Mouse (Mus musculus) heart, embryonic 10.5 days (tissue): Measurements from ENCODE around the gene Fam114a1. TPM values are rescaled to one million over a fixed set of nuclear protein-coding genes. Genes with fewer than 3 reads are reported as not detected.
A peak's percentile ranks its signal among the peaks of the same experiment; 100 is the strongest.

Source experiments
- DNase-seq: peaks from one replicate; pipeline ENCODE4 v3.0.0-alpha.2; 2017; ENCODE audit warnings: low spot score
- H3K27ac ChIP-seq: fragments of 300-500 bp; sonication (generic); 2 replicates; pipeline ENCODE4 v1.5.1; 2016; ENCODE audit warnings: mild to moderate bottlenecking
- H3K27me3 ChIP-seq: fragments of 300-500 bp; sonication (generic); 2 replicates; pipeline ENCODE4 v1.6.1; 2016; ENCODE audit warnings: mild to moderate bottlenecking; ENCODE audit not compliant: poor library complexity, insufficient read depth, severe bottlenecking
- H3K36me3 ChIP-seq: fragments of 300-500 bp; sonication (generic); 2 replicates; pipeline ENCODE4 v1.6.1; 2016; ENCODE audit warnings: mild to moderate bottlenecking, moderate library complexity
- H3K4me1 ChIP-seq: fragments of 300-500 bp; sonication (generic); 2 replicates; pipeline ENCODE4 v1.6.1; 2016; ENCODE audit warnings: mild to moderate bottlenecking
- H3K4me3 ChIP-seq: fragments of 300-500 bp; sonication (generic); 2 replicates; pipeline ENCODE4 v1.5.1; 2016; ENCODE audit warnings: mild to moderate bottlenecking, moderate library complexity
- H3K9me3 ChIP-seq: fragments of 300-500 bp; sonication (generic); 2 replicates; pipeline ENCODE4 v1.6.1; 2016; ENCODE audit warnings: mild to moderate bottlenecking, moderate library complexity
- WGBS: fragments of 180-500 bp; shearing (Covaris S2); methylation state at CpG from one replicate; pipeline ENCODE4 v1.1.7; 2016; 5-methylcytosine and 5-hydroxymethylcytosine counted together
- polyA plus RNA-seq: library from polyadenylated mRNA; unstranded; fragments of >200 nt; fragmentation: Nextera tagmentation; extraction: Ambion mirVana; gene quantifications from 2 replicates; pipeline ENCODE4 v1.2.1, GENCODE M21; 2016

Gene Fam114a1
- polyA plus RNA-seq, 1 experiment from 2014 or later, result 35.3 TPM

DNA sequence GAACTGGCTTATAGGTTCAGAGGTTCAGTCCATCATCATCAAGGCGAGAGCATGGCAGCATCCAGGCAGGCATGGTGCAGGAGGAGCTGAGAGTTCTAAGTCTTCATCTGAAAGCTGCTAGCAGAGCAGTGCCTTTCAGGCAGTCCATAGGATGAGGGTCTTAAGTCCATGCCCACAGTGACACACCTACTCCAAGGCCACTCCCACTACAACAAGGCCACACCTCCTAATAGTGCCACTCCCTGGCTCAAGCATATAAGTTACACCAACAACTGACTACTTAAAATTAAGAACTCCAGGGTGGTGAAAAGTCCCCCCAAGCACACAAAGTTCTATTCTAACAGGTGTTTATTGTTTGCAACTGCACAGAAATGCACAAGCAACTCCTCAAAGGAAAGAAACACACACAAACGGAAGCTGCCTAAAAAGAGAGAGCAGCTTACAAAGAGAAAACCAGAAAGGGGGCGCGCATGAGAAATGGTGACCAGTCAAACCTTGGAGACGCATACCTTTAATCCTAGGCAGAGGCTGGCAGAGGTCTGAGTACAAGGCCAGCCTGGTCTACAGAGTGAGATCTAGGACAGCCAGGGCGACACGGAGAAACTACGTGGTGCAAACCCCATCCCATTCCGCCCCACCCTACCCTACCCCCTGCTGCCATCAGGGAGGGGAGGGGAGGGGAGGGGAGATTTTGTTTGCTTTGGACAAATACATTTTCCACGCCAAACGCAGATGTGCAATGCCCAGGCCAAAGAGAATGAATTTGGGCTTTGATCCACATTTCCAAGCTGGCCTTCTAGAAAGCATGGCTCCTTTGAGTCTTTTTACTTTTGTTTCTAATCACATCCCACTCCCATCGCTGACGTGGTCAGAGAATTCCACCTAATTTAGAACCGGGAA lies 660 bp upstream of the Fam114a1 start:
- DNase-seq, result no peak
- H3K27ac ChIP-seq, result peak overlapping the region; percentile 92
- no peaks in the 10 kb centered on the region for H3K9me3 ChIP-seq
- H3K36me3 ChIP-seq, result 0 out of 2 replicates have a peak, but pooled peaks cover 4% of the 10 kb centered on the region
- 4% methylated on average over 14 of the region's 14 CpGs for WGBS
- H3K4me1 ChIP-seq, result peaks cover 22% of the 10 kb centered on the region
- H3K4me3 ChIP-seq, result peak overlapping the region; percentile 86
- 0 out of 2 replicates have a peak, but pooled peaks cover 3% of the 10 kb centered on the region for H3K27me3 ChIP-seq

DNA sequence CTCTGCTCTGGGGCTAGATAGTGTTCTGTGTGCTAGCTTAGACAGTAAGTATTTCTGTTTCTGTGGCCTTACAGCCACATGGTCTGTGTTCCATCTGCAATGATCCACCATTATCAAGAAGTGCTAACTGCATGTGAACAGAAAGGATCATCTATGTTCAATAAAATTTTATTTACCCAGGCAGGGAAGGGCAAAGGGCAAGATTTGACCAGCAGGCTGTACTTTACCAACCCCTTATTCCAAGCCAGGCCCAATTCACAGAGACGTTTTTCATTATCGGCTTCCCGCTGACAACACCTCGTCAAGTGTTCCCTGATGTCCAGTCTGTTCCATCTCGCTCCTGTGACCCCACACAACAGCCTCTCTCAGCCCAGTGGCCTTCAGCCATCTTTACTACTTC lies 5.2 kb downstream of the Fam114a1 start:
- Histone ChIP-seq H3K36me3 (peaks cover 10% of the 10 kb centered on the region; the same call in 1 of the 2 replicates), H3K27me3 (no peaks in the 10 kb centered on the region), H3K27ac (no peak overlapping the region), H3K4me3 (no peak overlapping the region), H3K4me1 (peaks cover 11% of the 10 kb centered on the region), H3K9me3 (no peaks in the 10 kb centered on the region)
- WGBS, result 53% methylated on average over 5 of the region's 5 CpGs
- DNase-seq, result no peak

DNA sequence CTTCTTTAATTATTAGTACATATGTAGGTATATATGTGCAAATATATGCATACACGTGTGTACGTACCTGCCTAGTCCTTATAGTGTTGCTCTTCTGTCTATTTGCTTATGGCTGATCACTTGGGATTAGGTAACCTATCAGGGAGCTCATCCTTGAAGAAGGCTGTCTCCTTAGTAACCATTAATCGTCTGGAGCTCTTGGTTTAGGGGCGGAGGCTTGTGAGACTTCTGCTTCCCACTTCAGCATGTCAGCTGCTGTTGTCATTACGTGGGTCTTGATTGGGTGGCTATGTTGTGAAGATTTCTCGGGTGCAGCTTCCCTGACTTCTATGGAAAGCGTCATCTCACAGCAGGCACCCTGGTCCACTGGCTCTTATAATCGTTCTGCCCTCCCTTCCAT lies 7.3 kb downstream of the Fam114a1 start:
- H3K9me3 ChIP-seq, result no peaks in the 10 kb centered on the region
- peaks cover 26% of the 10 kb centered on the region for H3K36me3 ChIP-seq
- H3K27me3 ChIP-seq, result no peaks in the 10 kb centered on the region
- H3K27ac ChIP-seq, result no peak overlapping the region
- H3K4me1 ChIP-seq, result no peaks in the 10 kb centered on the region
- WGBS, result 66% methylated on average over 8 of the region's 8 CpGs
- no peak for DNase-seq
- H3K4me3 ChIP-seq, result no peak overlapping the region

DNA sequence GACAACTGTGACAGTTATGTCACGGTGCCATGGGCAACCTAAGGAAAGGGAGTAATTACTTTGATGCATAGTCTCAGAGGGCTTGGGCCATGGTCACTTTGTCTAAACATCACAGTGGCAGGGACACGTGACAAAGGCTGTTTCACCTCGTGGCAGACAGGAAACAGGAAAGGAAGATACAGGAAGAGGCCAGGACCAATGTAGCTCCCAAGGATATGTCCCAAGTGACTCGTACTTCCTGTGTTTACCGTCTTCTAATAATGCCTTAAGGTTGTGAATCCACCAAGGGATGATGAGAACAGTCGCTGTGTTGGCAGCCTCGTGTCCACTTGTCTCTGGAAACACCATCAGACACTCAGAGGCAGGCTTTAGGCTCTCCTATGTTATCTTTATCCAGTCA lies 16.1 kb downstream of the Fam114a1 start:
- Histone ChIP-seq H3K4me3 (no peak overlapping the region), H3K9me3 (no peaks in the 10 kb centered on the region), H3K36me3 (peaks cover 46% of the 10 kb centered on the region), H3K4me1 (peaks cover 6% of the 10 kb centered on the region; the same call in 1 of the 2 replicates), H3K27me3 (no peaks in the 10 kb centered on the region), H3K27ac (0 out of 2 replicates have a peak overlapping the region, but pooled peaks have one; percentile 30)
- 52% methylated on average over 7 of the region's 7 CpGs for WGBS
- no peak for DNase-seq

DNA sequence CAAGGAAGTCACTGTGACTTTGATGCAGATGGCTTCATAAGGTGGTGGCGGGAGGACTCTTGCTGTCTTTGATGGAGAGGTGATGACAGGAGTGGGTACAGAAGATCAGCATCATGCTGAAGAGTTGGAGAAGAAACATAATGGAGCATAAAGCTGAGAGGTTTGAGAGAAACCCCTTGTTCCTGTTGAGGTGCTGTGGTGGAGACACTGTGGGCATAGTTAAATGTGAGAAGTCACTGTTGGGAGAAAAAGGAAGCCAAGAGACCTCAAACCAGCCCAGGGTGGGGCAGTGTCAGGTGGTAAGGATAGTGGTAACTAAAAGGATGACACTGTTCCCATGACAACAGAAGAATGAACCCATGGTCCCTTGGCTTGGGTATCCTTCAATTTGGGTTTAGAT lies 20.1 kb downstream of the Fam114a1 start:
- WGBS, result 90% methylated on average over 1 of the region's 1 CpGs
- Histone ChIP-seq H3K4me3 (no peak overlapping the region), H3K27me3 (no peaks in the 10 kb centered on the region), H3K36me3 (peaks cover 17% of the 10 kb centered on the region; the same call in 1 of the 2 replicates), H3K27ac (no peak overlapping the region), H3K9me3 (no peaks in the 10 kb centered on the region), H3K4me1 (peaks cover 6% of the 10 kb centered on the region; the same call in 1 of the 2 replicates)
- no peak for DNase-seq

DNA sequence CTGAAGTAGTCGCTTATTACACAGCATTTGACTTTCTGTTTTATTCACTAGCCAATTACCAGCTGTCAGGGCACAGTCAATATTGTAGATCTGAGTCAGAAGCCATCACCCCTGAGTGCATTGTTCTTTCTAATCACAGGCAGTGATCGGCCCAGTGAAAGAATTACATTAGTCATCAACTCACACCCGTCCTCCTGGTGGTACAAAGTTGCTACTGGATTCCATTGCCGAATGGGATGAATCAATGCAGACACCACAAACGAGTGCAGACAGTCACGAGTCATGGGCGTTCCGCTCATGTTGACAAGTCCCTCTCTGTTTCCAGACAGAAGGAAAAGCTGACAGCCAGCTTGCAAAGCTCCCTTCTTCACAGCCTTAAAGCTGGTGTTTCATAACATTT lies 22.7 kb downstream of the Fam114a1 start:
- H3K27ac ChIP-seq, result no peak overlapping the region
- no peak for DNase-seq
- peaks cover 28% of the 10 kb centered on the region for H3K36me3 ChIP-seq
- WGBS, result 52% methylated on average over 8 of the region's 8 CpGs
- H3K27me3 ChIP-seq, result no peaks in the 10 kb centered on the region
- no peaks in the 10 kb centered on the region for H3K4me1 ChIP-seq
- H3K4me3 ChIP-seq, result no peak overlapping the region
- H3K9me3 ChIP-seq, result no peaks in the 10 kb centered on the region

DNA sequence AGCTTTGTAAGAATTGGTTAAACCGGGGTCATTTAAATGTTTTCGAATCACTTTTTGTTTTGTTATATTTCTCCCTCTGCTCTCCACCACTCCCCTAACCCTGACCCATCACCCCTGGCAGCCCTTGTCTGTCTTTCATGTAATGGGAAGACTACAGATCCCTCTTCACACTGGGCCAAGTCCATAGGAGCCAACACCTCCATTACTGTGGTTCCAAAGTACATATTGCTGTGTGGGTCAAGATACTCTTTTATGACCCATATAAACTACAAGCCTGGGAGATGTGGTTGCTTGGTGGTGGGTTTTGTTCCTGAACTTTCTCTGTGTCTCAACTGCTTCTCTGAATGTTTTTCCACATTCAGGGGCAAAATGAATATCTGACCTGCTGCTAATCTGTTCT lies 25.5 kb downstream of the Fam114a1 start:
- Histone ChIP-seq H3K36me3 (peaks cover 29% of the 10 kb centered on the region), H3K4me3 (no peak overlapping the region), H3K27me3 (no peaks in the 10 kb centered on the region), H3K9me3 (no peaks in the 10 kb centered on the region), H3K4me1 (no peaks in the 10 kb centered on the region), H3K27ac (no peak overlapping the region)
- WGBS, result 91% methylated on average over 2 of the region's 2 CpGs
- no peak for DNase-seq

DNA sequence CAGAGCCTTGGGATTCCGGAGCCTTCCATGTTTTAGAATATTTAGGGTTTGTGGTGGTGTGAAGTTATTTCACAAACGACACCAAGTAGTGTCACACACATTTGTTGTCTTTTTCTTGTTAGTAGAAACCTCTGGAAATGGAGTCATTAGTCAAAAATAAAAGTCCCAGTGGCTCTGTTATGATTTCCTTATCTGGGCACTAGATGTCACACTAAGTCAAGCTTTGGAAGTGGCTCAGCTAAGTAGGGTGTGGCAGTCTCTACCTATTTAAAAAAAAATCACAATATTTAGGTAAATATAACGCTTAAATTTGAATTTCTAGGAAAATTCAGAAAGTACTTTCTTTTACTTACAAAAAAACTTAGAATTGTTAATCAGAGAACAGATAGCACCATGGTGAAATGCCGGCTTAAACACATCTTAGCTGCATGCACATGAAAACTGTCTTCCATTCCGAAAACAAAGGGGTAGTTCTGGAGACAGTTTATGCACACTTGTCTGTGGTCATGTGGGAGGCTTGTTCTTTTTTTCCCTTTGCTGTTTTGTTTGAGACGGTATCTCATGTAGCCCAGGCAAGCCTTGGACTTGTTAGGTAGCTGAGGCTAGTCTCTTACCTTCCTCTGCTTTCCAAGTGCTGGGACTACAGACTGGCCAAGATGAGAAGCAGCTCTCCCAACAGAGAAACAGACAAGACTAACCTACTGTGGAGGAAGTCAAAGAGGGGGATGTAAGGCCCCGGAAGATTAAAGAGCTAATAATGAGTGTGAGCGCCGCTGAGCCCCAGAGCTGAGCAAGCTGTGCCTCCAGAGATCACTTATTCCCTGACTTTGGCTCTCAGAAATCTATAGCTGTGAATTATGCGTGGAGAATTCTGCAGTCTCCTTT lies 33.3 kb downstream of the Fam114a1 start:
- peaks cover 12% of the 10 kb centered on the region; the same call in 1 of the 2 replicates for H3K4me1 ChIP-seq
- WGBS, result 64% methylated on average over 10 of the region's 10 CpGs
- H3K27ac ChIP-seq, result no peak overlapping the region
- H3K27me3 ChIP-seq, result no peaks in the 10 kb centered on the region
- DNase-seq, result peak; percentile 51
- H3K9me3 ChIP-seq, result no peaks in the 10 kb centered on the region
- peaks cover 13% of the 10 kb centered on the region for H3K36me3 ChIP-seq
- no peak overlapping the region for H3K4me3 ChIP-seq

DNA sequence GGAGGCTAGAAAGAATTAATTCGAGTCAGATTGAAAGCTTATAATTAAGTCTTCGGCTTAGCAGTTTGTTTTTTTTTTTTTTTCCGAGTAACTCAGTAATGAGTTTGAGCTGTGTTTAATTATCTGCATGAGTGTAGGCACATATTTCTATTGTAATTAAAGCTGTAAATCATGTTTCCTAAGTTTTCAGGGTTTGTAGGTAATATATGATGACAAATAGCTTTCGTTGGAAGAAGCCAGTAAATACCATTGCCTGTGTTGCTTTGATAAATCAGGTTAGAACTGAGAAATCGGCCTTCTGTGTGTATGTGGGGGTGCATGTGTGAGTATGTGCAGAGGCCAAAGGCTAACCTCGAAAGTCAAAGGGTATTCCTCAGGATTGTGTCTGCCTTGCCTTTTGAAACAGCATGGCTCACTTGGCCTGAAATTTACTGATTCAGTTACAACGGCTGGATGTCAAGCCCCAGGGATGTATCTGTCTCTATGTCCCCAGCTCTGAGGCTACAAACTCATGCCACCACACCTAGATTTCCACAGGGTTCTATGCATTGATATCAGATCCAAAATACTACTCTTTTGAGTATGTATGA lies 34.2 kb downstream of the Fam114a1 start:
- H3K27ac ChIP-seq, result no peak overlapping the region
- peaks cover 14% of the 10 kb centered on the region; the same call in 1 of the 2 replicates for H3K36me3 ChIP-seq
- no peaks in the 10 kb centered on the region for H3K9me3 ChIP-seq
- H3K4me3 ChIP-seq, result no peak overlapping the region
- DNase-seq, result no peak
- WGBS, result 77% methylated on average over 7 of the region's 7 CpGs
- H3K27me3 ChIP-seq, result no peaks in the 10 kb centered on the region
- peaks cover 12% of the 10 kb centered on the region; the same call in 1 of the 2 replicates for H3K4me1 ChIP-seq

DNA sequence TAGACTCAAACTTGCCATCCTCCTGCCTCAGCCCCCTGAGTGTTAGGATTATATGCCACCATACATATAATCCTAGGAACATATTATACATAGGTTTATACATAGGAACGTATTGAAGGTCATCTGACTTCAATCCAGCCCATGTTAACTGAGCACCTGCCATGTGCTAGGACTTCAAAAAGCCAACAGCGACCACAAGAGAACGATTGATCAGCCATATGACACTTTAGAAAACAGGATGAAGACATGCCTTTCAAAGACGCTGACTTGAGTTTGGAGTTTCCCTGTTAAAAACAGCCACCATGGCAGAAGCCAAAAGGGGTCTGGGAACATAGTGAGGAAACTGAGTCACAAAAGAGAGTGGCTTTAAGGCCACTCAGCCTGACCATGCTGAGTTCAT lies 35.4 kb downstream of the Fam114a1 start:
- H3K4me3 ChIP-seq, result no peak overlapping the region
- H3K9me3 ChIP-seq, result no peaks in the 10 kb centered on the region
- no peaks in the 10 kb centered on the region for H3K27me3 ChIP-seq
- H3K27ac ChIP-seq, result no peak overlapping the region
- 88% methylated on average over 4 of the region's 4 CpGs for WGBS
- peaks cover 26% of the 10 kb centered on the region for H3K36me3 ChIP-seq
- peaks cover 12% of the 10 kb centered on the region; the same call in 1 of the 2 replicates for H3K4me1 ChIP-seq
- DNase-seq, result no peak

DNA sequence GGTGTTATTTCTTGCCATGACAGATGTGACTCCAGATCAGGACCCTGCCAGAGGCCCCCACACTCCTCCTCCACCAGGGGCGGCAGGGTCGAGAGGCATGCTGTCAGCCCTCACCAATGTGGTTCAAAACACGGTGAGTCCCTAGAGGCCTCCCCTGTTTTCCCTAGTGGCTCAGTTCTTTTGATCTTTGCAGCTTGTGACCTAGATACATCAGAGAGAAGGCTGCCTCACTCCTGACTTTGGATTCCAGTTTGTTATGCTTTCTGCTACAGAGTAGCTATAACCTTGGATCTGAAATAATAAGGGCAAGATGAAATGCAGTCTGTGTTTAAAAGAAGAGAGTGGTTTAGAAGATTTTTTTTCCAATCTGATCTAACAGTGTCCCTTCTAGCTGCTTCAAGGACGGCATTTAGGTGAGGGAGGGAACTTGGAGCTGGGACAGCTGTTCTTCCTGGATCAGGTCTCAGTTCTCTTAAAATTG lies 36.2 kb downstream of the Fam114a1 start:
- Histone ChIP-seq H3K36me3 (peaks cover 34% of the 10 kb centered on the region), H3K4me3 (no peak overlapping the region), H3K4me1 (peaks cover 12% of the 10 kb centered on the region; the same call in 1 of the 2 replicates), H3K27ac (no peak overlapping the region), H3K9me3 (no peaks in the 10 kb centered on the region), H3K27me3 (no peaks in the 10 kb centered on the region)
- DNase-seq, result no peak
- WGBS, result 34% methylated on average over 4 of the region's 4 CpGs

DNA sequence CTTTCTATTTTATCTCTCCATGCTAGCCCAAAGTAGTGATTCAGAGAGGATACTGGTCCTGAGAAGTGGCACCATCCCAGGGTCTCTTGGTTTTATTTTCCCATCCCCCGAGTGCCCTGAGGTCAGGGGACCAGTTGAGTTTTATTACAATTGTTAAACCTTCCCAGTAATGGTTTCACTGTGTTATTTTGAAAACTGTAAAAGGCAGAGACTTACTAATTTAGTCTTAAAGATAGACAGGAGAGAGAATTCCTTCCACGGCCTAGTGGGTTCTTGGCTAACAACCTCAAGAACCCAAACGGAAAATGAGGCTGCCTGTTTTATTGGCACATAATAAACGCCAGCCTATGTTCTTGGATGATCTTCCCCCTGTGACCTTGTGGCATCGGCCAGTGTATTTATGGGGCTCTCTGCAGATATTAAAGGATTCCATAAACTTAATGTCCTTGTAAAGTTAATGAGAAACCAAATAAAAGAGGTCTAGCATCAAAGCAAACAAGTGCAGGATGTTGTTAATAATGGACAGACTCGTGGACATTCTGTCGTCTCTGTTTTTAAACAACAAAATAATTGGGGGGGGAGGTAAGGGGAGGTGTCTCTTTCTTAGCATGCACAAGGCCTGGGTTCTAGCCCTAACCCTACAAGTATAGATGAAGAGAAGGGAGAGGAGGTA lies 42.2 kb downstream of the Fam114a1 start:
- Histone ChIP-seq H3K9me3 (no peaks in the 10 kb centered on the region), H3K36me3 (peaks cover 55% of the 10 kb centered on the region)
- WGBS, result 85% methylated on average over 7 of the region's 7 CpGs

More for the DNA sequence above, 42.2 kb downstream of the Fam114a1 start:
- no peak overlapping the region for H3K4me3 ChIP-seq
- H3K27me3 ChIP-seq, result no peaks in the 10 kb centered on the region
- 0 out of 2 replicates have a peak, but pooled peaks cover 5% of the 10 kb centered on the region for H3K4me1 ChIP-seq
- no peak for DNase-seq
- no peak overlapping the region for H3K27ac ChIP-seq
